In genomic region chr1:106585349-106585748, GRCm38 (mm10) we compare ENCODE assay signal across 14 mouse cellular contexts.
DNase-seq lines count a peak whose midpoint lies in the region; ATAC-seq lines count a peak whose summit lies in the region.
"Had no signal": no experiment of that assay in that cellular context is flagged by ENCODE, and none has a peak within 500 bp of the region (broad histone marks: within the 10 kb centered on the region; RNA-seq: fewer than 3 reads in every experiment).

No protein-coding gene starts in this region.

- peaks cover 20% of the 10 kb centered on the region for H3K4me1 ChIP-seq in kidney, embryonic 14.5 days (ENCODE audit: control insufficient read depth, insufficient read depth, low read length)
- peaks cover 47% of the 10 kb centered on the region for H3K4me1 ChIP-seq in neural tube, embryonic 13.5 days (replicated peaks)
- H3K4me1 ChIP-seq in midbrain, embryonic 15.5 days: 0 out of 2 replicates have a peak, but pooled peaks cover 10% of the 10 kb centered on the region
- peaks cover 18% of the 10 kb centered on the region for H3K4me1 ChIP-seq in embryonic facial prominence, embryonic 10.5 days

- no peak for ATAC-seq in kidney, embryonic 14.5 days (ENCODE audit: low FRiP score, low TSS enrichment)
- ATAC-seq in neural tube, embryonic 13.5 days (ENCODE audit: low read depth): no peak
- no peak for ATAC-seq in midbrain, embryonic 15.5 days (replicated peaks)

- no peak overlapping the region for H3K4me2 ChIP-seq in kidney, embryonic 14.5 days (replicated peaks; ENCODE audit: low read depth, low read length)
- no peak overlapping the region for H3K4me2 ChIP-seq in neural tube, embryonic 13.5 days
- H3K4me2 ChIP-seq in midbrain, embryonic 15.5 days: no peak overlapping the region
- H3K4me2 ChIP-seq: heart, embryonic 13.5 days; liver, embryonic 11.5 days had no signal

- H3K27ac ChIP-seq in kidney, embryonic 14.5 days (ENCODE audit: low read depth, low read length): 0 out of 2 replicates have a peak overlapping the region, but pooled peaks have one; percentile 53
- H3K27ac ChIP-seq in neural tube, embryonic 13.5 days (replicated peaks): peak overlapping the region; percentile 73
- H3K27ac ChIP-seq in midbrain, embryonic 15.5 days: peak overlapping the region; percentile 49; the same call in 1 of the 2 replicates
- no peak overlapping the region; the same call in 1 of the 2 replicates for H3K27ac ChIP-seq in embryonic facial prominence, embryonic 10.5 days (replicated peaks)
- H3K27ac ChIP-seq: gastrocnemius, adult 2 months; heart, embryonic 13.5 days had no signal

- intact Hi-C loops in left cerebral cortex, postnatal 14 days (cut with DNase I): no loop called here

- no peak overlapping the region for H3K4me3 ChIP-seq in kidney, embryonic 14.5 days (ENCODE audit: low read length)
- H3K4me3 ChIP-seq in neural tube, embryonic 13.5 days: no peak overlapping the region
- no peak overlapping the region for H3K4me3 ChIP-seq in midbrain, embryonic 15.5 days
- H3K4me3 ChIP-seq in embryonic facial prominence, embryonic 10.5 days: no peak overlapping the region
- H3K4me3 ChIP-seq: gastrocnemius, adult 2 months; heart, embryonic 13.5 days had no signal

- no peaks in the 10 kb centered on the region for H3K36me3 ChIP-seq in kidney, embryonic 14.5 days (ENCODE audit: control insufficient read depth, insufficient read depth, low read length)
- H3K36me3 ChIP-seq in neural tube, embryonic 13.5 days: no peaks in the 10 kb centered on the region
- H3K36me3 ChIP-seq in midbrain, embryonic 15.5 days (replicated peaks): no peaks in the 10 kb centered on the region
- no peaks in the 10 kb centered on the region for H3K36me3 ChIP-seq in embryonic facial prominence, embryonic 10.5 days (replicated peaks)
- H3K36me3 ChIP-seq: heart, embryonic 13.5 days had no signal

- no peak overlapping the region for H3K9ac ChIP-seq in kidney, embryonic 14.5 days (ENCODE audit: low read depth, low read length)
- no peak overlapping the region for H3K9ac ChIP-seq in neural tube, embryonic 13.5 days
- H3K9ac ChIP-seq in midbrain, embryonic 15.5 days: no peak overlapping the region
- H3K9ac ChIP-seq: heart, embryonic 13.5 days had no signal

- no peaks in the 10 kb centered on the region for H3K9me3 ChIP-seq in kidney, embryonic 14.5 days (ENCODE audit: control insufficient read depth, low read length)
- H3K9me3 ChIP-seq in neural tube, embryonic 13.5 days: no peaks in the 10 kb centered on the region
- no peaks in the 10 kb centered on the region for H3K9me3 ChIP-seq in midbrain, embryonic 15.5 days
- H3K9me3 ChIP-seq in embryonic facial prominence, embryonic 10.5 days: no peaks in the 10 kb centered on the region
- H3K9me3 ChIP-seq: heart, embryonic 13.5 days had no signal

- no peak for DNase-seq in kidney, adult 11 months
- no peak for DNase-seq in neural tube, embryonic 10.5 days (ENCODE audit: extremely low spot score, low spot score)
- no peak for DNase-seq in left cerebral cortex, postnatal 14 days (ENCODE audit: low spot score in 2 of 2)
- DNase-seq in embryonic facial prominence, embryonic 10.5 days (ENCODE audit: low spot score): no peak
- DNase-seq: adrenal gland, adult 8-10 months; gastrocnemius, adult 2 months; kidney, postnatal 36 days; lung, adult 18-20 months; lung, postnatal 14 days had no signal

- no peaks in the 10 kb centered on the region for H3K27me3 ChIP-seq in kidney, embryonic 14.5 days (ENCODE audit: control insufficient read depth, insufficient read depth, low read length)
- no peaks in the 10 kb centered on the region for H3K27me3 ChIP-seq in neural tube, embryonic 13.5 days
- no peaks in the 10 kb centered on the region for H3K27me3 ChIP-seq in midbrain, embryonic 15.5 days (replicated peaks)
- no peaks in the 10 kb centered on the region for H3K27me3 ChIP-seq in embryonic facial prominence, embryonic 10.5 days (replicated peaks; ENCODE audit: low read depth, poor library complexity, severe bottlenecking)
- H3K27me3 ChIP-seq: heart, embryonic 13.5 days had no signal
